8 mouse cellular contexts compared by ENCODE assay signal in the genomic region with DNA sequence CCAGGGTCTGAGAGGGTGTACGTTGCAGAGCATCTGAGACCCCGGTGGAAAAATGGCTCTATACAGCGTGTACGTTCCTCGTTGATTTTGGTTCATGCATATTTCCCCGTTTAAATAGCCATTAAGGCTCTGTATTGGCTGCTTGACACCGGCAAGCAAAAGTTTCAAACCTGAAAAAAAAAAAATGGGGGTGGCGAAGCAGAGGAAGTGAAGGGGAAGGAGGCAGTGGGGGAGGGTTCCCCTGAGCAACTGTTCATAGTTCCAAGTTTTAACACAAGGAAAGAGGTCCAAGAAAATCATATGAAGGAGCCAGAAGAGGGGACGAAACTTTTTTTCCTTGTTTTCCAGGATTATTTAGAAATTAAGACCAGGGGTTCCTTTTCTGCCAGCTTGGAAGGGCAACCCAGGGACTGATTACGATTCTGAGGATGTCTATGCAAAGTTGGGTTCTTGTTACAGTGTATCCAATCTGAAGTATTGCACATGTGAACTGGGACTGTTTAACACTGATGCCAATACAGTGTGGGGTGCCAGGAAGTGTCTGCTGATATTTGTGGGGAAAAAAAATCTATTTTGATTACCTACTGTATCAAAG. TPM values are rescaled to one million over a fixed set of nuclear protein-coding genes. Genes with fewer than 3 reads are reported as not detected.
DNase-seq lines count a peak whose midpoint lies in the region; ATAC-seq and TF ChIP-seq lines count a peak whose summit lies in the region.

B430305J03Rik (minus strand) TSS at position 173 of the 595 bp plus-strand sequence.

- H3K4me1 ChIP-seq in kidney, embryonic 16.5 days (ENCODE audit: insufficient read depth, low read length): peaks cover 5% of the 10 kb centered on the region

- peak within 1 kb of the TSS; percentile 85 for H3K4me2 ChIP-seq in kidney, embryonic 16.5 days (replicated peaks; ENCODE audit: low read depth, low read length)

- H3K79me2 ChIP-seq in macrophage (ENCODE audit: inconsistent target): peaks cover 61% of the 10 kb centered on the region

- H3K9me3 ChIP-seq in kidney, embryonic 16.5 days (ENCODE audit: low read length): no peaks in the 10 kb centered on the region

- ATAC-seq in kidney, embryonic 16.5 days (ENCODE audit: low FRiP score, low TSS enrichment): no peak

- peak within 1 kb of the TSS; percentile 89 for H3K9ac ChIP-seq in kidney, embryonic 16.5 days (replicated peaks; ENCODE audit: low read length)

- DNase-seq in layer of hippocampus, adult 2 months (ENCODE audit: low spot score in 2 of 2): no peak
- no peak for DNase-seq in layer of hippocampus, adult 8-10 months (ENCODE audit: low spot score in 2 of 2)
- peak; percentile 19 for DNase-seq in R1 (ENCODE audit: low read depth, low spot score)
- peak; percentile 45 to 48 for DNase-seq in heart, adult 18-20 months
- peak; percentile 52 for DNase-seq in thymus, postnatal 14 days
- DNase-seq in urinary bladder, adult 18-20 months (ENCODE audit: low spot score in 2 of 2): no peak

- no peaks in the 10 kb centered on the region for H3K27me3 ChIP-seq in kidney, embryonic 16.5 days (ENCODE audit: insufficient read depth, low read length)

- peak within 1 kb of the TSS; percentile 97 for H3K27ac ChIP-seq in layer of hippocampus, adult 2 months
- peak within 1 kb of the TSS; percentile 75 for H3K27ac ChIP-seq in kidney, embryonic 16.5 days (ENCODE audit: low read length)
- H3K27ac ChIP-seq in macrophage: peak within 1 kb of the TSS; percentile 98

- no peaks in the 10 kb centered on the region for H3K36me3 ChIP-seq in kidney, embryonic 16.5 days (ENCODE audit: insufficient read depth, low read length)
- peaks cover 6% of the 10 kb centered on the region; the same call in 1 of the 2 replicates for H3K36me3 ChIP-seq in macrophage (ENCODE audit: inconsistent target)

- peak within 1 kb of the TSS; percentile 79 for H3K4me3 ChIP-seq in layer of hippocampus, adult 2 months
- H3K4me3 ChIP-seq in kidney, embryonic 16.5 days (ENCODE audit: low read length): peak within 1 kb of the TSS; percentile 90
- H3K4me3 ChIP-seq in macrophage (ENCODE audit: inconsistent target): peak within 1 kb of the TSS; percentile 96

- WGBS in kidney, embryonic 16.5 days: 2% methylated on average over 10 of the region's 10 CpGs
- WGBS in macrophage (ENCODE audit: missing documents): 2% methylated on average over 9 of the region's 10 CpGs

- no peak for TF ChIP-seq CTCF in layer of hippocampus, adult 2 months (conservative IDR thresholded peaks at IDR 0.05)

RNA-seq across cellular contexts. Expression of gene B430305J03Rik, which starts in this region (rescaled TPM):
- 1 to 10 TPM; 2.6 to 3.2 TPM for total RNA-seq in layer of hippocampus, adult 2 months (2021)
- total RNA-seq in layer of hippocampus, adult 8-10 months (2022): 1 to 10 TPM; 2.7 to 3.3 (median 3.2) TPM
- under 1 TPM in 1 of 2 experiments, not detected in 1; 0.08 TPM for total RNA-seq in heart, adult 18-20 months (2021)
- polyA plus RNA-seq in kidney, embryonic 16.5 days (2015; fragmentation: Nextera tagmentation; extraction: Ambion mirVana): not detected in 2 replicates
- 10 to 100 TPM in 13 of 26 experiments, 1 to 10 TPM in 13; 2.3 to 22.2 (median 10.4) TPM for total RNA-seq in macrophage (2018; cell fraction: chromatin; rRNA removed)
- total RNA-seq in macrophage (2018; cell fraction: cytosol; rRNA removed): 10 to 100 TPM in 7 of 26 experiments, 1 to 10 TPM in 19; 4.1 to 12.4 (median 8.0) TPM
- 10 to 100 TPM in 22 of 26 experiments, 1 to 10 TPM in 4; 6.6 to 32.9 (median 19.3) TPM for total RNA-seq in macrophage (2018; cell fraction: nucleus; rRNA removed)
- 1.9 to 4.8 TPM (median 2.3 TPM) in 3 replicates for polyA plus RNA-seq in macrophage (2018)

Comparison
In these comparisons a context has a peak if more than half of its experiments do, and no peak if none do; other contexts are left out.
1. Peak in DNase-seq in heart, adult 18-20 months; RNA of the gene not detected or under 1 TPM.
2. DNase-seq: peak in R1 (single experiment) and thymus, postnatal 14 days (single experiment); none in layer of hippocampus, adult 2 months (0 of 2), layer of hippocampus, adult 8-10 months (0 of 2) and urinary bladder, adult 18-20 months (0 of 2).
3. Peak in every context shown above with its lines, with median percentiles within 50 percentile points of each other: H3K27ac ChIP-seq and H3K4me3 ChIP-seq.